Mouse (Mus musculus) megakaryocyte progenitor cell, adult 5-6 weeks (primary cell): ENCODE results near the gene Cep104. TPM values are rescaled to one million over a fixed set of nuclear protein-coding genes. Genes with fewer than 3 reads are reported as not detected.

Experiments
- ATAC-seq: replicated peaks from 2 replicates; pipeline ENCODE4 v1.8.0; 2016; ENCODE audit warnings: mild to moderate bottlenecking, moderate TSS enrichment, inconsistent platforms; ENCODE audit not compliant: poor library complexity
- total RNA-seq, 2 experiments: library from RNA; stranded (forward) in 1 of 2; stranded (reverse) in 1 of 2; fragments of 157-497, 149-512 nt in 1 of 2; fragments of 200-1000 nt in 1 of 2; gene quantifications; 2 replicates each; pipeline versions ENCODE4 v1.2.3 to v1.2.4; 2015 to 2017

Cep104 gene
- total RNA-seq (2015) (7.0 and 7.4 TPM in 2 replicates), total RNA-seq (2017) (4.7 and 5.6 TPM in 2 replicates)

- ATAC-seq, result peak; percentile 81
Observed at GRCm38 (mm10) chr4:153974431-153975291, at the start of gene Cep104, which contains the start of gene Dffb. Gene Cep104, plus strand, starts transcription at chr4:153975194. Gene Dffb, minus strand, starts transcription at chr4:153975126.

DNA sequence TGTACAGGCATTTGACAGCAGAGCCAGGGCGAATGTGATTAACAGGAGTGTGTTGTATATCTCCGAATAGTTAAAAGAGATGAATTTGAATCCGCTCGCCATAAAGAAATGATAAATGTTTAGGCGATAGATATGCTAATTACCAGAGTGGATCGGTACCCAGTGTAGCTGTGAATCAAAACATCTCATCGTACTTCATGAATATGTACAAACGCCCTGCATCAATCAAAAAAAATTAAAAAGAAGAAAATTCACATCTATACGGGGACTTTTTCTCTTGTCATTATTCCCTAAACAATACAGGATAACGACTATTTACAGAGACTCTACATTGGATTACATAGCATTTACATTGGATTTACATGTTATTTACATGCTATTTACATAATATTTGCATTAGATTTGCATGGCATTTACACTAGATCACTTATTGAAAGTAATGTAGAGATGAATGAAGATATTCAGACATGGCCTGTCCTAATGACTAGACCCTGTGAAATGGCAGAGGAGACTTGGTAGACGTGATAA lies 46.2 kb upstream of the Cep104 start:
- no peak for ATAC-seq

GRCm38 (mm10) chr4:153929425-153929824 lies 45.6 kb upstream of the Cep104 start:
- ATAC-seq, result no peak

- no peak for ATAC-seq
Observed at GRCm38 (mm10) chr4:153929921-153930320, 45.1 kb upstream of the Cep104 start.

DNA sequence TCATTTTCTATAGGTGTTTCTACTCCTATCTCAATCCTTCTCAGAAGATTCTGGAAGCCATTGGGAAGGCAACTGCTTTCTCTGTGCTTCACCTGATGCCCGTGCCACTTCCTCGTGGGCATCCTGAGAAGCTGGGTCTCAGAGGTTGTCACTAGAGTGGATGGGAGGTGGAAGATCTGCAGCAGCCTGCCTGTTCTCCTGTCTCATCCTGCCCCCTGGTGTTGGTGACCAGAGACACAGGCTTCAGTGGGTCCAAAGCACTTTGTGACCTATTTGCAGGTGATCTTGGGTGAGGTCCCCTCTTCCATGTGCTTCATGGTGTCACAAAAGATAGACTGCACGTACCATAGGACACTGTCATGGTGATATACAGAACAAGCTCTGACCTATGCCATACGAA lies 31.8 kb upstream of the Cep104 start:
- ATAC-seq, result peak; percentile 64; the same call in 1 of the 2 replicates

DNA sequence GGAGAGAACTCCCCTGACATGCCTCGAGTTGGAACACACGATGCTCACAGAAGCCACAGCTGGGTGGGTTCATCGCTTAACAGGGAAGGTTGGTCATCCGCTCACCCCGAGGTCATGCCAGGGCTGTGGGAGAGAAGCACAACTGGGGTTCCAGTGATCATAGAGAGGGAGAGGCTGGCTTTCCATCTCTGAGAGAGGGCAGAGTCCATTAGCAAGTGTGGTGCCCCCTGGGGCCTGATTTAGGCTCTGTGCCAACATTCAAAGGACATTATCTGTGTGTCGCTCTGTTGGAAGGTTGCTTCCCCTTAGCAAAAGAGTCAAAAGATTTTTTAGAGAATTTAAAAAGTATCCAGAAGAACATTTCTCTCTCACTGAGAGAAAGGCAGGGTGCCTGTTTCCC lies 30.7 kb upstream of the Cep104 start:
- no peak for ATAC-seq

DNA sequence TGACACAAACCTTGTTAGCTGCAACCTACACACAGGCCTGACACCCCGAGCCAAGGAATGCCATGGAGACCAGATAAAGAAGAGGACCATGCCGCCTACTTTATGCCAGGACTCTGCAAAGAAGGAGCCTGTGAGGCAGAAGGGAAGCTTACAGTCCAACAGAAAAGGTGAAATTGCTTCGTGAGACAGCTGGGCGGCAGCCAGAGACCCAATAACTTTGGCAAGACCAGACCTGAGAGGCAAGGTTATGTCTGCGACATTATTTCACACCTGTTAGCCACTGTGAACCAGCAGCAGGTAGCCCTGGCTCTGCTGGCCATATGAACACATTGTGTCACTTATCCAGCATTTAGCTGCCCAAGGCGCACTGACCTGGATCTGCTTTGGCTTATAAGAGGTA lies 29.3 kb upstream of the Cep104 start:
- ATAC-seq, result no peak

DNA sequence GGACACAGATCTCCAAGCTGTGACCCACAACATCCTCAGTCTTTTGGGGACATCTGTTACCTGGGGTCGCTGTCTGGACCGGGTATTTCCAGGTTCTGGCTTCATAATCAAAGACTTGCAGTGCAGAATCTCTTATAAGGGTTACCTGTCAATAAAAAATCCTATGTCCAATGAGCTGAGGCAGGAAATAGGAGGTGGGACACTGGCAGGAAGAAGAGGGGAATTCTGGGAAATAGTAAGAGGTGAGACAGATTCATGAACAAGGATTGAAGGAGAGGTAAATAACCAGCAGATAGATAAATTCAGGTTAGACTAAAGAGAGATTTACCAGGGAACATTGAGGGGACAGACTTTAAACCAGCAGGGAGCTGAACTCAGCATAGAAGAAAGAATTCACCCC lies 24.6 kb upstream of the Cep104 start:
- ATAC-seq, result no peak

DNA sequence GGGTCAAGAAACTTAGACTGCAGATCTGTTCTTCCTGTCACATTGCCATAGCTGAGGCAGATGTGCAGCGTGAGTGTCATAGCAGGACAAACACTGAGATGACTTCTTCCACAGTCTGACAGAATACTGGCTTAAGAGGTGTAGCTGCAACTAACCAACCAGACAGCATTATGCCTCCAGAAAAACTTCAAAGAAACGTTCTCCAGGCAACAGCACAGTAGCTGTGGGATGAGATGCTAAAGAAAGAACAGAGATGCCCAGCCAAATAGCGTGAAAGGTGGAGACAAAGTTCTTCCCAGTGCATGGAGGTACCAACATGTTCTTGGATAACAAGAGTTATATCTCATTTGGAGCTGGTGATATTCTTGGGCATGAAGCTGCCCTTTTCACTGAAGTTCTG lies 23.8 kb upstream of the Cep104 start:
- no peak for ATAC-seq

DNA sequence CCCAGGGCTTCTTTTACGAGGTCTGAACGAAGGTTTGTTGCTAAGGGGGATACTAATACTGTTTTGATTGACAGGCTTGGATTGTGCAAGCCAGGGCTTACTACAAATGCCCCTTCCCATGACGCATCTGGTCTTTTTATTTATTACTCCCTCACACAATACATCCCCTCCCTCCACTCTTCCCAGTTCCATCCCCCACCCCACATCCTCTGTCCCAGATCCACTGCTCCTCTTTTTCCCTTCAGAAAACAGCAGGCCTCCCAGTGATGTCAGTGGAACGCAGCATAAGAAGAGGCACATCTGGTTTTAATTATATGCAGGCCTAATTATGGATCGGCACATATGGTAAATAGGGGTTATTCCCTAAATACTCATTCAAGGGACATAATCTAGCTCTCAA lies 23.3 kb upstream of the Cep104 start:
- no peak for ATAC-seq

DNA sequence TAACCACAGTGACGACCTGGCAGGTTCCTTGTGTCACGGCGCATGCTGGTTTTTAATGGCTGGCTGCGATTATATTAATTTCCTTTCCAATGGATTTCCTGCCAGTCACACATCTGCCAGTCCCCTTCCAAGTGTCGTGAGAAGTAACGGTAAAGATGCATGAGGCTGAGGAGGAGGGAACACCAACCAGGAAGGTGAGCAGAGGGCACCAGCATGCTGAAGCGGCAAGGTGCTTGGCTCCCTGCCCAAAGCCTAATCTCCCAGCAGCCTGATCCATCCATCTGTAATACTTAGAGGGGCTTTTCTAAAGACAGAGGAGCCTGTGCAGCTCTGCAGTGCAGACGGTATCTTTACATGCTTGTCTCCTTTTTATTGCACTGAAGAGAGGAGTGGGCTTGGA lies 19.3 kb upstream of the Cep104 start:
- no peak for ATAC-seq

DNA sequence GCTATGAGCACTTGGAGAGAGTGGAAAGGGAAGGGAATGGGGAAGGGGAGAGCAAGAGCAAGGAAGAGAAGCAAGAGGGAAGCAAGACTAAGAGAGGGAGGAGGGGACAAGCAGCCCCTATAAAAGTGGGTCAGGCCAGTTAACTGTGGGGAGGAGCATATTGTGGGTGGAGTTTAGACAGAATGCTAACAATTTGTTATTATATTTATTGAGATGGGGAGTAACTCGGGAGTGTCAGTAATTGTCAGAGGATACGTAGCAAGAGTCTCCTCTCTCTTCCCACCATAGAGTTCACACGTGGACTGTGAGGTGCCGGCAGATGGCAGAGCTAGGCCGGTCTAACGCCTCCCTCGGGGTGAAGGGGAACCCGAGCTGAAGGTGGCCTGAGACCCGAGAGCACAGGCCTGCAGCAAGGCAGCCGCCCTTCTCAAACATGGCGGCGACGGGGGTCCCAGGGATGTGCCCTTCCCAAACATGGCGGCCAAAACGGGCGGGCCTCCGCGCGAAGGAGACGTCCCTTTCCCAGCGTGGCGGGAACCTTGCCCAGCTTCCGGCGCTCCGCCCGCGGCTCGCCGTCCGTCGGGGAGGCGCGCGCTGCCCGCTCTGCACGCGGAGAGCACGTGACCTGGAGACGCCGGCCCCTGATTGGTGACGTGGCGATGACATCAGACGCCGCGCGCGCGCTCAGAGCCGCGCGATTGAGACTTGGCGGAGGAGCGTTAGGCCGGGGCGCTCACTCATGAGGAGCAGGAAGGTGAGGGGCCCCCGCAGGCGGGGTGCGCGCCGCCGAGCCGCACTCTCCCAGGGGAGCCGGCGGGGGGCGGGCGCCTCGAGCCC lies 18.2 kb upstream of the Cep104 start, which contains the start of gene A430005L14Rik:
Gene A430005L14Rik (plus strand): TSS at position 669 of the 837 bp plus-strand sequence.
- peak; percentile 85 for ATAC-seq

DNA sequence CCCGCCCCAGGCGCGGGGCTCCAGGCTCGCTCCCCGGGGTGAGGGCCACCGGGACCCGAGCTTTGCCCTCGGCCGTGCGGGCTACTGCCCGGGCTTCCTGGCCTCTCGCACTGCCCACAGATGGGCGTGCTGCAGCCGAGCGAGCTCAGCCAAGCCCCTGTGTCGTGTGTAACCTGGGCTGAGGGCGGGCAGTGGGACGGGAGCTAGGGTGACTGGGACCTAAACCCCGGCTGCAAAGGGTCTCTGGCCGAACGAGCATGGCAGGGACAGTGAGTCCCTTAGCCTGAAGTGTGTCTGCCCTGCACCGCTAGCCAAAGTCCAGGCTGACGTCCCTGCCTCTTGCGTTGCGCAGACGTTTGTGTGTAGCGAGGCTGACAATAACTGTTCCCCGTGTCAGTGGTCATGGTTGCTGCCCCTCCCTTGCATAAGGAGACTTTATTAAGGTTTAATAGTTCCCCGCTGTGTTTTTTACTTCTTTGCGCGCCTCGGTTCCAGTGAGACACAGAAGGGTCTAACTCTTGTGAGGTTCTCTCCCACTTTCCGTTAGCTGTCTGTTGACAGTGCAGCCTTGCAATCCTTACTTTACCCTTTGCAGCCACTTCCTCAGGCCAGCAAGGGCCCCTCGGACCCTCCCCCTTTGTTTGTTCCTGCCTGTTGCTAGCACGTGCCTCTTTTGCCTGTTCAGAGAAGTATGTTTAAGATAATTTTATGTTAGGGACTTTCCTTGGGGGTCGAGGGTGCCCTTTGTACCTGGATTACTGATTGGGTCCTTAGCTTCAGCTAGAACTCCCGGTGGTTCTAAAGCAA lies 17.3 kb upstream of the Cep104 start:
- peak; percentile 26 for ATAC-seq

DNA sequence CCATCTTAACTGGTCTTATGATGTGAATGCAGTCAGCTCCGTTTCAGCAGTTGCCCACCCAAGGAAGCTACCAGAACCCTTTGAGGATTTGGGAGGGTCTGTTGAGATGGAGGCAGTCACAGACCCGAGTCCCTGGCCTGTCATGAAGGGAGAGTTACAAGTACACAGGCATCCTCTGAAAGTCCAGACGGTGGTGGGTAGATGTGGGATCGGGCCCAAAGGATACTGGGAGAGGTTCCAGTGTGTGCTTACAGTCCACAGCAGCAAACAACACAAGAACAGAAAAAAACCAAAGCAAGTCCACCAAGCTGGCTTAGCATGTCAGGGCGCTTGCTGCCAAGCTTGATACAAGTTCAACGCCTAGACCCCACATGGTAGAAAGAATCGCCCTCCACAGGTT lies 12.4 kb upstream of the Cep104 start:
- ATAC-seq, result no peak

- ATAC-seq, result no peak
Observed at GRCm38 (mm10) chr4:153966651-153967050, 8.3 kb upstream of the Cep104 start.

DNA sequence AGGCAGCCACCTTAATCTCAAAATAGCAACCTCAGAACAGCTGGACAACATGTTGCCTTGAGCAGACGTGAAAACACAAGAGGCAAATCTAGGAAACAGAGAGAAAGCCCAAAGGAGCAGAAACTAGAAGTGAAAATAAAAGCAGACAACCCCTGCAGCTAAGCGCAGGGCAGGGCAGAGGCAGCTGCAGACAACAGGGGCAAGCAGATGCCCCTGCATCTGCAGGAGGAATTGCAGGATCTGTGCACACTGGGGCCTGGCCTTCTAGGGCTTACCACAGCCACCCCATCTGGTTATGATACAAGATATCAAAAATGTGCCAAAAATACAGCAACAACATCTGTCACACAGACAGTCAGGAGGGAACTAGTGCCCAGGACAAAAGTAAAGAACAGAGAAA lies 7.4 kb upstream of the Cep104 start:
- ATAC-seq, result no peak

- no peak for ATAC-seq
Observed at GRCm38 (mm10) chr4:153968063-153968462, 6.9 kb upstream of the Cep104 start.

GRCm38 (mm10) chr4:153975292-153975662 lies 283 bp downstream of the Cep104 start:
- ATAC-seq, result peak; percentile 18

GRCm38 (mm10) chr4:153975768-153976167 lies 774 bp downstream of the Cep104 start:
- ATAC-seq, result peak; percentile 47

DNA sequence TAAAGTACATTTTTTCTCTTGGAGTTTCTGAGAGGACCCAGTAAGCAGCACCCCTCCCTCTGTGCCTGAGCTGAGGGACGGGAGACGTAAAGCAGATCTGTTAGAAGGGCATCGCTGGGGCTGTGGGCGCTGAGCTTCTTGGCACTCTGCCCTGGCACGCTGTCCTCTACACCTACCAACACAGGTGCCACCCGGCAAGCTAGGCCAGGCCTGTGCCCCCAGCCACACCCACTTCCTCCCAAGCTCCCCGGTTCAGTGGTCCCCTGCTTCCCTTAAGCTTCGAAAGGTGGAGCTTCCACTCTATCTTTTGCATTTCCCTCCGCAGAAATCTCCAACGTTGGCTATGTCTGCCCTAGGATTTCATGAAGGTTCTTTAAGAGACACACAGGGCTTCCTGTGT lies 4.2 kb downstream of the Cep104 start:
- ATAC-seq, result no peak

GRCm38 (mm10) chr4:153980470-153980869 lies 5.5 kb downstream of the Cep104 start:
- ATAC-seq, result no peak
